Mouse (Mus musculus): ENCODE results near the gene Dynll1.
"Not testable (repeated sequence)": the region's sequence is repeated elsewhere in the genome, so short reads cannot be mapped to it uniquely, and the experiment has no call there.

The Dynll1 gene

GRCm38 (mm10) chr5:115312816-115313667 is 12.2 kb upstream of the Dynll1 start:
- DNase-seq (ENCODE audit: low spot score in 2 of 2) = no peak

GRCm38 (mm10) chr5:115312354-115312753 is 11.6 kb upstream of the Dynll1 start:
- no peak for DNase-seq (ENCODE audit: low spot score in 2 of 2)

- not testable (repeated sequence) for DNase-seq (ENCODE audit: low spot score in 2 of 2)
Measured at GRCm38 (mm10) chr5:115302190-115302589, 1.4 kb upstream of the Dynll1 start.

- DNase-seq (ENCODE audit: low spot score in 2 of 2) = no peak
Measured at GRCm38 (mm10) chr5:115301615-115302014, 816 bp upstream of the Dynll1 start.

GRCm38 (mm10) chr5:115300035-115300744 is 609 bp downstream of the Dynll1 start:
- DNase-seq (ENCODE audit: low spot score in 2 of 2) = peak in 1 of 2 experiments; percentile 47

- no peak for DNase-seq (ENCODE audit: low spot score in 2 of 2)
Measured at GRCm38 (mm10) chr5:115296347-115296746, 4.5 kb downstream of the Dynll1 start.

- no peak for DNase-seq (ENCODE audit: low spot score in 2 of 2)
Measured at GRCm38 (mm10) chr5:115294173-115294572, 6.6 kb downstream of the Dynll1 start.

- no peak for DNase-seq (ENCODE audit: low spot score in 2 of 2)
Measured at GRCm38 (mm10) chr5:115284735-115285134, 16.1 kb downstream of the Dynll1 start.

GRCm38 (mm10) chr5:115280050-115280687 is 20.6 kb downstream of the Dynll1 start:
- DNase-seq (ENCODE audit: low spot score in 2 of 2) = peak in 1 of 2 experiments; percentile 28

- DNase-seq (ENCODE audit: low spot score in 2 of 2) = peak; percentile 73 to 88
Measured at GRCm38 (mm10) chr5:115279226-115280049, 21.4 kb downstream of the Dynll1 start, which contains the start of gene Coq5. Coq5 (plus strand) TSS chr5:115279666.

GRCm38 (mm10) chr5:115278785-115279184 is 22.0 kb downstream of the Dynll1 start:
- DNase-seq (ENCODE audit: low spot score in 2 of 2) = no peak

- DNase-seq (ENCODE audit: low spot score in 2 of 2) = no peak
Measured at GRCm38 (mm10) chr5:115278053-115278452, 22.7 kb downstream of the Dynll1 start.

GRCm38 (mm10) chr5:115275998-115276397 is 24.8 kb downstream of the Dynll1 start:
- DNase-seq (ENCODE audit: low spot score in 2 of 2) = peak in 1 of 2 experiments; percentile 28

GRCm38 (mm10) chr5:115274771-115275170 is 26.0 kb downstream of the Dynll1 start:
- DNase-seq (ENCODE audit: low spot score in 2 of 2) = no peak

- DNase-seq (ENCODE audit: low spot score in 2 of 2) = no peak
Measured at GRCm38 (mm10) chr5:115274353-115274752, 26.4 kb downstream of the Dynll1 start.

- DNase-seq (ENCODE audit: low spot score in 2 of 2) = no peak
Measured at GRCm38 (mm10) chr5:115273549-115274135, 27.2 kb downstream of the Dynll1 start.

GRCm38 (mm10) chr5:115272812-115273548 is 27.8 kb downstream of the Dynll1 start, which contains the start of gene Rnf10:
Rnf10 (minus strand) TSS chr5:115272898.
- DNase-seq (ENCODE audit: low spot score in 2 of 2) = peak; percentile 94 to 99

- DNase-seq (ENCODE audit: low spot score in 2 of 2) = peak in 1 of 2 experiments; percentile 25
Measured at GRCm38 (mm10) chr5:115271931-115272811, 28.6 kb downstream of the Dynll1 start.

GRCm38 (mm10) chr5:115269969-115270368 is 30.8 kb downstream of the Dynll1 start:
- DNase-seq (ENCODE audit: low spot score in 2 of 2) = no peak
